Mouse (Mus musculus): ENCODE results near the gene Actr3b. TPM values are rescaled to one million over a fixed set of nuclear protein-coding genes. Genes with fewer than 3 reads are reported as not detected.

Actr3b gene
- total and polyA plus RNA-seq, 3 experiments = 1.3 to 4.7 (median 3.9) TPM

GRCm38 (mm10) chr5:25747904-25748303 lies 11.9 kb upstream of the Actr3b start:
- H3K4me3 ChIP-seq (replicated peaks in 1 of 3; ENCODE audit: low read depth in 2 of 3, low read length in 2 of 3, poor library complexity in 1 of 3) = no peak overlapping the region
- H3K79me2 ChIP-seq (replicated peaks; ENCODE audit: control insufficient read depth, extremely low read depth, insufficient read depth, poor library complexity, severe bottlenecking) = no peaks in the 10 kb centered on the region
- in situ Hi-C loops (cut with MboI; ENCODE audit: low pct_ligation_motif_present, low pct_unique_long_range_greater_than_20kb, low sequenced_read_pairs) (loop anchor here (10.0 kb wide), 1 partner anchor 563 kb away; the partner anchor contains the start of gene Galntl5), dilution Hi-C loops (cut with MboI; ENCODE audit: extremely low pct_ligation_motif_present, extremely low pct_unique_long_range_greater_than_20kb, low sequenced_read_pairs) (no loop called here)
- H3K36me3 ChIP-seq (replicated peaks in 1 of 2; ENCODE audit: control insufficient read depth in 1 of 2, insufficient read depth in 1 of 2, low read length in 1 of 2) = no peaks in the 10 kb centered on the region
- H3K27me3 ChIP-seq (replicated peaks) = no peaks in the 10 kb centered on the region
- TF ChIP-seq NELFE (IDR thresholded peaks at IDR 0.05; ENCODE audit: low read depth, low read length) = no peak
- no peak for TF ChIP-seq KAT2A (IDR thresholded peaks at IDR 0.05; ENCODE audit: insufficient replicate concordance, low read length)
- TF ChIP-seq UBTF (IDR thresholded peaks at IDR 0.05; ENCODE audit: low read depth, low read length) = no peak
- no peak for TF ChIP-seq SIN3A (IDR thresholded peaks at IDR 0.05; ENCODE audit: low read length)
- no peak for TF ChIP-seq MYC (IDR thresholded peaks at IDR 0.05; ENCODE audit: low read depth, low read length)
- TF ChIP-seq USF1 (IDR thresholded peaks at IDR 0.05; ENCODE audit: low read depth, low read length) = no peak
- no peak for TF ChIP-seq ZNF384 (IDR thresholded peaks at IDR 0.05; ENCODE audit: low read depth, low read length)
- H3K27ac ChIP-seq (ENCODE audit: insufficient read depth, low read depth) = no peak overlapping the region
- H3K9ac ChIP-seq (ENCODE audit: insufficient read depth, low read depth) = no peak overlapping the region
- H3K9me3 ChIP-seq (replicated peaks; ENCODE audit: low read length) = no peaks in the 10 kb centered on the region
- no peak for DNase-seq (ENCODE audit: extremely low read depth)
- H3K4me2 ChIP-seq (ENCODE audit: insufficient read depth, low read depth, poor library complexity, severe bottlenecking) = no peak overlapping the region
- no peaks in the 10 kb centered on the region for H3K4me1 ChIP-seq (ENCODE audit: control insufficient read depth in 1 of 2, insufficient read depth in 2 of 2)

- no peaks in the 10 kb centered on the region for H3K79me2 ChIP-seq (replicated peaks; ENCODE audit: control insufficient read depth, extremely low read depth, insufficient read depth, poor library complexity, severe bottlenecking)
- no peak overlapping the region for H3K27ac ChIP-seq (ENCODE audit: insufficient read depth, low read depth)
- H3K27me3 ChIP-seq (replicated peaks) = no peaks in the 10 kb centered on the region
- in situ Hi-C loops (cut with MboI; ENCODE audit: low pct_ligation_motif_present, low pct_unique_long_range_greater_than_20kb, low sequenced_read_pairs) = loop anchor here (10.0 kb wide), 1 partner anchor 564 kb away; the partner anchor contains the start of gene Galntl5
- no peak for TF ChIP-seq RCOR1 (conservative IDR thresholded peaks at IDR 0.05; ENCODE audit: low read depth, low read length)
- TF ChIP-seq POLR2AphosphoS2 (IDR thresholded peaks at IDR 0.05; ENCODE audit: low read depth, low read length) = no peak
- TF ChIP-seq NRF1 (IDR thresholded peaks at IDR 0.05; ENCODE audit: low read depth, low read length) = no peak
- no peak overlapping the region for H3K4me2 ChIP-seq (ENCODE audit: insufficient read depth, low read depth, poor library complexity, severe bottlenecking)
- no peaks in the 10 kb centered on the region for H3K9me3 ChIP-seq (replicated peaks; ENCODE audit: low read length)
- DNase-seq (ENCODE audit: extremely low read depth) = no peak
- dilution Hi-C loops (cut with MboI; ENCODE audit: extremely low pct_ligation_motif_present, extremely low pct_unique_long_range_greater_than_20kb, low sequenced_read_pairs) = no loop called here
- H3K9ac ChIP-seq (ENCODE audit: insufficient read depth, low read depth) = no peak overlapping the region
- H3K4me3 ChIP-seq (replicated peaks in 1 of 3; ENCODE audit: low read depth in 2 of 3, low read length in 2 of 3, poor library complexity in 1 of 3) = no peak overlapping the region
- no peaks in the 10 kb centered on the region for H3K36me3 ChIP-seq (replicated peaks in 1 of 2; ENCODE audit: control insufficient read depth in 1 of 2, insufficient read depth in 1 of 2, low read length in 1 of 2)
- H3K4me1 ChIP-seq (ENCODE audit: control insufficient read depth in 1 of 2, insufficient read depth in 2 of 2) = no peaks in the 10 kb centered on the region
These were observed 11.2 kb upstream of the Actr3b start for GRCm38 (mm10) chr5:25748613-25749012.

- no peak for DNase-seq (ENCODE audit: extremely low read depth)
- in situ Hi-C loops (cut with MboI; ENCODE audit: low pct_ligation_motif_present, low pct_unique_long_range_greater_than_20kb, low sequenced_read_pairs) = no loop called here
These were observed 8.2 kb upstream of the Actr3b start for GRCm38 (mm10) chr5:25751552-25751951.

More at GRCm38 (mm10) chr5:25751552-25751951, 8.2 kb upstream of the Actr3b start:
- dilution Hi-C loops (cut with MboI; ENCODE audit: extremely low pct_ligation_motif_present, extremely low pct_unique_long_range_greater_than_20kb, low sequenced_read_pairs) = no loop called here
- Histone ChIP-seq H3K27ac (ENCODE audit: insufficient read depth, low read depth) (no peak overlapping the region), H3K36me3 (replicated peaks in 1 of 2; ENCODE audit: control insufficient read depth in 1 of 2, insufficient read depth in 1 of 2, low read length in 1 of 2) (no peaks in the 10 kb centered on the region), H3K4me1 (ENCODE audit: control insufficient read depth in 1 of 2, insufficient read depth in 2 of 2) (no peaks in the 10 kb centered on the region), H3K9ac (ENCODE audit: insufficient read depth, low read depth) (no peak overlapping the region), H3K79me2 (replicated peaks; ENCODE audit: control insufficient read depth, extremely low read depth, insufficient read depth, poor library complexity, severe bottlenecking) (no peaks in the 10 kb centered on the region), H3K4me2 (ENCODE audit: insufficient read depth, low read depth, poor library complexity, severe bottlenecking) (no peak overlapping the region), H3K4me3 (replicated peaks in 1 of 3; ENCODE audit: low read depth in 2 of 3, low read length in 2 of 3, poor library complexity in 1 of 3) (no peak overlapping the region), H3K9me3 (replicated peaks; ENCODE audit: low read length) (no peaks in the 10 kb centered on the region), H3K27me3 (replicated peaks) (no peaks in the 10 kb centered on the region)
- no peak for TF ChIP-seq NELFE (IDR thresholded peaks at IDR 0.05; ENCODE audit: low read depth, low read length)
- TF ChIP-seq BHLHE40 (IDR thresholded peaks at IDR 0.05; ENCODE audit: low read depth, low read length) = no peak
- TF ChIP-seq RAD21 (IDR thresholded peaks at IDR 0.05; ENCODE audit: low read depth, low read length) = no peak
- TF ChIP-seq USF2 (conservative IDR thresholded peaks at IDR 0.05; ENCODE audit: low read depth, low read length) = no peak
- no peak for TF ChIP-seq ELF1 (IDR thresholded peaks at IDR 0.05; ENCODE audit: low read depth, low read length)
- TF ChIP-seq MYC (IDR thresholded peaks at IDR 0.05; ENCODE audit: low read depth, low read length) = no peak
- no peak for TF ChIP-seq HCFC1 (IDR thresholded peaks at IDR 0.05; ENCODE audit: low read depth, low read length)
- no peak for TF ChIP-seq UBTF (IDR thresholded peaks at IDR 0.05; ENCODE audit: low read depth, low read length)
